Mouse (Mus musculus) adrenal gland, adult 18-20 months (tissue): ENCODE measurements around the gene Ros1. TPM values are rescaled to one million over a fixed set of nuclear protein-coding genes. Genes with fewer than 3 reads are reported as not detected.
A peak's percentile ranks its signal among the peaks of the same experiment; 100 is the strongest.

Experiments used
- DNase-seq, 2 experiments: peaks; one replicate each; pipeline ENCODE4 v3.0.0; 2021 to 2022; ENCODE audit warnings: low spot score in 2 of 2
- microRNA-seq, 2 experiments: library from miRNA; unstranded; fragments of <30 nt; microRNA quantifications; one replicate each; pipeline ENCODE4 v1.2.0; 2021; ENCODE audit warnings: borderline number of aligned reads in 2 of 2
- total RNA-seq, 2 experiments: library from RNA; stranded (reverse); gene quantifications; 1 replicate in 1 of 2; 2 replicates in 1 of 2; pipeline ENCODE4 v1.2.3; 2021

Ros1 gene
- total RNA-seq, 2 experiments from 2014 or later = not detected

DNA sequence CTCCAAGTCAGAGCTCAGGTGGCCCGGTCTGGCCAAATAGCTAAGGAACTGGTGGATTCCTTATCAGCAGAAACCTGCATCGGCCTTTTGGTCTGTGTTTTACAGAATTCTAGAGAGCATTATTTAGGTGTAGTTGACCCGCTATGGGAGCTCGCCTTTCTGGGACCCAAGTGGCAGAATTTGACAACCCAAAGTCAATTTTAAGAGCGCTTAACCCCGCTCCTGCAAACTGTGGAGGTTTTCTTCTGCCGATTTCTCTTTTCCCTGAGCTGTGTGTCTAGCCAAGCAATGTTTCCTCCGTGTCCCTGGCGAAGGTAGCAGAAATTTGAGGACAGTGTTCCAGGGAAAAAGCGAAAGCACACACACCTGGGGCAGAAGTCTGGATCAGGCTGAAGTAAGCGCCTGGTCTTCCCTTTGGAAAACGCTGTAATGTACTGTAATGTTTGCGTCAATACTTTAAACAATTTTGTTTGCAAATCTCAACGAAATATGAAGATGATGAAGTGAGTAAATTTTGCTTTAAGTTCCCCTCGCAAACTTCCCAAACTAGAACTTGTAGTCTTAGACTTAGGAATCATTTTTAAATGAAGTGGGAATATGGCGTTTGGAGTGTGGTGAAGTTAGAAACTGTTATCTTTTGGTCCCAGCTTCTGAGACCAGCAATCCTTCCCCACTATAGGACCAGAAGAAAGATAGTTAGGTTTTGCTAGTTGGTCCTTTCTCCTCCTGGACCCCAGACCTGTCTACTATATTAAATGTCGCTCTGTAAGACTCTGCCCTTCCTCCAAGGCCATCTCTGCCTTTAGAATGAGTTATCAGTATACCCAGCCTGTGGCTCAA lies 171.6 kb downstream of the Ros1 start:
- no peak for DNase-seq

DNA sequence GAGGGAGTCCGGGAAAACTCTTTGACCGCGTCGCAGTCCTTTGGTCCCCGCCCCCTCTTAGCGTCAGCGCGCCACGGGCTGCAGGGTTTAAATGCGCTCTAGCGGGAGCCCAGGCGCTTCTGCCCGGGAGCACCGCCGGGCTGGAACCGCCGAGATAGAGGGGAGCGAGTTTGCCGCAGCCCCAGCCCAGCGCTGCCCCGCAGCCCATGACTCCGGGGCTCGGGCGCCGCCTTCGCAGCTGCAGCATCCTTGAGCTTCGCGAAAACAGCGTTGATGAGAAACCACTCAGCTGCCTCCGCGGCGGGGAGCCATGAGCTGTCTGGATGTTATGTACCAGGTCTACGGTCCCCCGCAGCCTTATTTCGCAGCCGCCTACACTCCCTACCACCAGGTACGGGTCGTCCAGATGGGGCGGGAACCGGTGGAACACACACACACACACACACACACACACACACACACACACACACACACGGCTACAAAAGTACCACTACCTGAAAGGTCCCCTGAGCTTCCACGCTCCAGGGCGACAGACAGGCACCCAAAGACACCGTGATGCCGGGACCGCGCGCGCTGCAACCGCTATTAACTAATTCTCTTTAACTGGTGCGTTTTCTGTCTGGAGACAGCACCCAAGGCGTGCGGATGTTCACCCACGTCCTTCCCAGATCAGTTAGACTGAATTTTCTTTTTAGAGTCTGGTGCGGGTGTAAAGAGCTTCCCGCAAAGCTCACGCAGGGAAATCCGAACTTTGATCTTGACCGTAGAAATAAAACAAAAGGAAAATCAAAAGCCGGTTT lies 172.4 kb downstream of the Ros1 start, which contains the start of gene Vgll2:
Gene Vgll2, plus strand, starts transcription at position 90 of the 800 bp plus-strand sequence.
- peak; percentile 24 to 30 for DNase-seq

- DNase-seq = no peak
Measured at GRCm38 (mm10) chr10:52021736-52022394, 173.2 kb downstream of the Ros1 start.

DNA sequence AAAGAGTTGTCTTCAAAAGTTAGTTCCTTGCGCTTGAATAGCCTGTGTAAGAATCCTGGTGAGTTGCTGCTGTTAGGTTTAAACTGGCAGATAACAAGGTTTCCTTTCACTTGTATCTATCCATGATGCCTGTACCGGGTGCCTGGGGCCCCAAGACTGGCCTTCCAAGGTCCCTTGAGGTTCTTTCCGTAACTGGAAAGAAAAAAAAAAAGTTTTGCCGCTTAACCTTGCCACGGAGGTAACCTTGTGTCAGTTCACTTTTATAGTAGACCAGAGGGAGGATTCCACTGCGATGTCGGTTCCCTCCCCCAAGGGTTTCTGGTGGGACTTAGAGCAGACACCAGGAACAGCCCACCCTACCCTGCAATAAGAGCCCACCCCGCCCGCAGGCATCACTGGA lies 173.8 kb downstream of the Ros1 start:
- no peak for DNase-seq

DNA sequence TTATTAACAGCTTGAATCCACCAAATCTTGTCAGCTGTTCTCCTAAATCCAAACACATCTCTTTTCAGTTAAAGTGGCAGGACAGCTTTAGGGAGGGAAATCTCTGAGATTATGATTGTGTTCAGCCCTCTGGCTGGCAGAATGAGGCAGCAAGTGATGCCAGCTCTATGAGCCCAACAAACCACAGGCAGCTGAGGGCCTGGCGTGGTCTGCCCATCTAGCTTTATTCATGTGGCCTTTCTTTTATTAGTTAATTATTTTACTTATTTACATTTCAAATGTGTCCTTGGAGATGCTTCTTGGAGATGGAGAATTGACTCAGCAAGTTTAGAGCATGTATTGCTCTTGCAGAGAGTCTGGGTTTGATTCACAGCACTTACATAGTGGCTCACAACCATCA lies 176.6 kb downstream of the Ros1 start:
- DNase-seq = no peak

Small RNA genes lying within 50 kb of the gene (microRNA-seq; reads per million reads assigned to microRNA genes)
- 0 reads per million in 2 experiments for gene Gm24084

Other genes starting within 250 kb of the Ros1 start
- under 1 TPM in 1 of 2 experiments, not detected in 1; 0.35 TPM for gene Vgll2, start 172.7 kb downstream of the Ros1 start, total RNA-seq
- 1 to 10 TPM; 2.0 to 2.7 TPM for gene Dcbld1, start 38.4 kb upstream of the Ros1 start, total RNA-seq
- gene Gm26741, start 163.5 kb upstream of the Ros1 start, total RNA-seq = not detected
- gene Gopc, start 186.9 kb upstream of the Ros1 start, total RNA-seq = 10 to 100 TPM; 18.4 to 21.8 TPM
- gene Nepn, start 193.7 kb upstream of the Ros1 start, total RNA-seq = under 1 TPM in 1 of 2 experiments, not detected in 1; 0.22 TPM
- 10 to 100 TPM; 44.1 to 64.2 TPM for gene Nus1, start 222.3 kb upstream of the Ros1 start, total RNA-seq